Mouse (Mus musculus) liver, embryonic 11.5 days (tissue): ENCODE data around the gene Adamts16. TPM values are rescaled to one million over a fixed set of nuclear protein-coding genes. Genes with fewer than 3 reads are reported as not detected.
"Not testable (repeated sequence)": the region's sequence is repeated elsewhere in the genome, so short reads cannot be mapped to it uniquely, and the experiment has no call there.

Source experiments
- ATAC-seq: fragments of 200-750 bp; cut with Nextera tagmentation; replicated peaks from 2 replicates; pipeline ENCODE4 v1.8.0; 2017; ENCODE audit warnings: moderate number of reproducible peaks, mild to moderate bottlenecking, moderate TSS enrichment, moderate library complexity; ENCODE audit not compliant: low FRiP score
- DNase-seq: peaks from one replicate; pipeline ENCODE4 v3.0.0-alpha.2; 2017; ENCODE audit warnings: low spot score
- H3K27ac ChIP-seq: fragments of 300-500 bp; sonication (generic); 2 replicates; pipeline ENCODE4 v1.5.1; 2014; ENCODE audit warnings: mild to moderate bottlenecking, low read depth, low read length, control low read depth
- H3K27me3 ChIP-seq: fragments of 300-500 bp; sonication (generic); replicated peaks from 2 replicates; pipeline ENCODE4 v1.6.1; 2014; ENCODE audit warnings: low read length, mixed read lengths; ENCODE audit not compliant: control insufficient read depth, insufficient read depth
- H3K36me3 ChIP-seq: fragments of 300-500 bp; sonication (generic); 2 replicates; pipeline ENCODE4 v1.6.1; 2014; ENCODE audit warnings: mild to moderate bottlenecking, low read length, moderate library complexity, mixed read lengths; ENCODE audit not compliant: control insufficient read depth, insufficient read depth
- H3K4me1 ChIP-seq: fragments of 300-500 bp; sonication (generic); replicated peaks from 2 replicates; pipeline ENCODE4 v1.6.1; 2014; ENCODE audit warnings: low read length, mixed read lengths; ENCODE audit not compliant: control insufficient read depth, insufficient read depth
- H3K4me2 ChIP-seq: fragments of 300-500 bp; sonication (generic); 2 replicates; pipeline ENCODE4 v1.6.1; 2014; ENCODE audit warnings: mild to moderate bottlenecking, control low read depth, moderate library complexity
- H3K4me3 ChIP-seq: fragments of 300-500 bp; sonication (generic); 2 replicates; pipeline ENCODE4 v1.5.1; 2014; ENCODE audit warnings: low read depth, low read length, control low read depth
- H3K9ac ChIP-seq: fragments of 300-500 bp; sonication (generic); 2 replicates; pipeline ENCODE4 v1.6.1; 2014; ENCODE audit warnings: low read depth, low read length, control low read depth
- H3K9me3 ChIP-seq: fragments of 300-500 bp; sonication (generic); 2 replicates; pipeline ENCODE4 v1.6.1; 2016; ENCODE audit warnings: low read length, inconsistent platforms, mixed read lengths; ENCODE audit not compliant: control insufficient read depth
- WGBS: fragments of 180-500 bp; shearing (Covaris S2); extraction: QIAGEN DNeasy Blood & Tissue Kit; methylation state at CpG from one replicate; pipeline ENCODE4 v1.1.7; 2014; 5-methylcytosine and 5-hydroxymethylcytosine counted together
- polyA plus RNA-seq: library from polyadenylated mRNA; unstranded; fragments of >200 nt; fragmentation: Nextera tagmentation; extraction: Ambion mirVana; gene quantifications from 2 replicates; pipeline ENCODE4 v1.2.1, GENCODE M21; 2014

The Adamts16 gene
- polyA plus RNA-seq, 1 experiment from 2014 or later: 0.19 TPM

- Histone ChIP-seq H3K36me3 (no peaks in the 10 kb centered on the region), H3K27me3 (no peaks in the 10 kb centered on the region), H3K4me3 (no peak overlapping the region), H3K9me3 (no peaks in the 10 kb centered on the region), H3K4me2 (no peak overlapping the region), H3K9ac (no peak overlapping the region), H3K4me1 (no peaks in the 10 kb centered on the region), H3K27ac (no peak overlapping the region)
- DNase-seq (no peak), ATAC-seq (no peak)
Observed at GRCm38 (mm10) chr13:70874741-70875140, 33.1 kb upstream of the Adamts16 start.

DNA sequence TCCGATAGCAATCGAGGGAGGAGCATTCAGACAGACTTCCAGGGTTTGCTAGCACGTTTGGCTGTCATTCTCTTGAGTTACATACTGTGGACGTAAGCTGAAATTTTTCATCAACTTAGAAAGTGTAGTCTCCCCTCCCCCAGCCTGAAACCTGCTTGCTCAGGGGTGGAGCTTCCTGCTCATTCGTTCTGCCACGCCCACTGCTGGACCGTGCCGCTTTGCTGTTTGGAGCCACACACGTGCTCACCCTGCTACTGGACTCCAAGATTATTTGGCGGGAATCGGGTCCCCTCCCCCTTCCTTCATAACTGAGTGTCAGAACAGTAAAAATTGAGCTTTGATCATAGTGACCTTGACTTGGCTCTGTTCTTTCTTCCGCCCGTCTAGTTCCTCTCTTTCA, 32.2 kb upstream of the Adamts16 start:
- H3K4me1 ChIP-seq, DNase-seq, H3K4me3 ChIP-seq, ATAC-seq, H3K27me3 ChIP-seq, H3K36me3 ChIP-seq, H3K4me2 ChIP-seq, H3K27ac ChIP-seq, H3K9me3 ChIP-seq, H3K9ac ChIP-seq: not testable (repeated sequence)
- WGBS: 73% methylated on average over 13 of the region's 13 CpGs

DNA sequence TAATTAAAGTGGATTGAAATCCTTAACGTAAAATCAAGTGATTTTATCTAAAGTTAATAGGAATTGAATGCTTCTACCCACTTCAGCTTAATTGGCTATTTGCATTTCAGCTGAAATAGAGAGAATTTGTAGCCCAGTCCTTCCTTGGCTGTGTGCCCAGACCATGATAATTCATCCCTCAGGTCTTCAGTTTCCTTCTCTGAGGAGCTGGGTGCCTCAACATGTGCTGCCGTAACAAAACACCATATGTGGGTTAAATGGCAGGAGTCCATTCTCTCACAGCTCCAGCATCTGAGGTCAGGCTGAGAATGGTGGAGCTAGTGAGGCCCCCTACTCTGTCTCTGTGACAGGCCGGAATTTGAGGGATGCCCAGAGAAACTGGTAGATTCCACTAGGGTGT, 29.4 kb upstream of the Adamts16 start:
- no peaks in the 10 kb centered on the region for H3K36me3 ChIP-seq

DNA sequence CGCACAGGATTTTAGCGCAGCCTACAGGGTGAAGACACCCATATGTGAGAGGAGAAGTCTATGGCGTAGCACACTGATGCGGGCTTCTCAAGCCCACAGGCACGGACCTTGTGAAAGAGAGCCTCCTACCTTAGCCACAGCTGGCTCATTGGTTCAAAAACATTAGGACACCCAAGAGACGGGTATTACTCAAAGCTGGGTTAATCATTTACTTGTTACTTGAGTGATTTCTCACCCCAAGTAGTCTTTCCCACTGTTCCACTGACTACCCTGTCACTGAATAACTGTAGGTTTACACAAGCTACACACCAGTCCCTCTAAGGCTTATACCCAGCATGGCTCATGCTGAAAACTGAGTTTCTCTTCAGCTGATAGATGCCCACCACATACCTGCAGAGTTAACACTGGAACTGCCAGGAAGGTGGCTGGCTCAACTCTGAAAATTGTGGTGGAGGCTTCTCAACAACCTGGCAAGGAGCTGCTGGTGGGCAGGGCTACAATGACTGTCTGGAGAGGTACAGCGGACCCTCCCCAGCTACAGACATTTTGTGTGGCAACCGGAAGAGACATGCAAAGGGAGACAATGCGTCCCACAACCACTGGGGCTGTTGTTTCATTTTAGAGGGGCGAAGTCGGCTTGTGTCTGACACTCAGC, 25.5 kb upstream of the Adamts16 start:
- Histone ChIP-seq H3K27ac (no peak overlapping the region), H3K4me3 (no peak overlapping the region), H3K27me3 (no peaks in the 10 kb centered on the region), H3K36me3 (no peaks in the 10 kb centered on the region), H3K9ac (no peak overlapping the region), H3K4me2 (no peak overlapping the region), H3K4me1 (no peaks in the 10 kb centered on the region), H3K9me3 (no peaks in the 10 kb centered on the region)
- ATAC-seq (peak; percentile 45), DNase-seq (no peak)
- 89% methylated on average over 11 of the region's 11 CpGs for WGBS

More for the DNA sequence above, 29.4 kb upstream of the Adamts16 start:
- Histone ChIP-seq H3K9ac (no peak overlapping the region), H3K4me1 (no peaks in the 10 kb centered on the region), H3K27ac (no peak overlapping the region), H3K4me2 (no peak overlapping the region), H3K27me3 (no peaks in the 10 kb centered on the region), H3K4me3 (no peak overlapping the region), H3K9me3 (no peaks in the 10 kb centered on the region)
- ATAC-seq (no peak), DNase-seq (no peak)
- WGBS: 78% methylated on average over 3 of the region's 3 CpGs

GRCm38 (mm10) chr13:70865867-70866266, 24.3 kb upstream of the Adamts16 start:
- Histone ChIP-seq H3K4me1 (no peaks in the 10 kb centered on the region), H3K27me3 (no peaks in the 10 kb centered on the region), H3K4me2 (no peak overlapping the region), H3K9me3 (no peaks in the 10 kb centered on the region), H3K36me3 (no peaks in the 10 kb centered on the region), H3K9ac (no peak overlapping the region), H3K4me3 (no peak overlapping the region), H3K27ac (no peak overlapping the region)
- no peak for ATAC-seq
- 81% methylated on average over 5 of the region's 5 CpGs for WGBS
- DNase-seq: no peak

- Histone ChIP-seq H3K9ac (no peak overlapping the region), H3K4me3 (no peak overlapping the region), H3K4me2 (no peak overlapping the region), H3K9me3 (no peaks in the 10 kb centered on the region), H3K27ac (no peak overlapping the region), H3K27me3 (no peaks in the 10 kb centered on the region), H3K4me1 (no peaks in the 10 kb centered on the region), H3K36me3 (no peaks in the 10 kb centered on the region)
- DNase-seq: no peak
- 60% methylated on average over 7 of the region's 8 CpGs for WGBS
- no peak for ATAC-seq
Observed at GRCm38 (mm10) chr13:70862162-70862908, 20.7 kb upstream of the Adamts16 start.

- Histone ChIP-seq H3K9me3 (no peaks in the 10 kb centered on the region), H3K9ac (no peak overlapping the region), H3K4me1 (no peaks in the 10 kb centered on the region), H3K27me3 (no peaks in the 10 kb centered on the region), H3K27ac (no peak overlapping the region), H3K4me2 (no peak overlapping the region), H3K4me3 (no peak overlapping the region), H3K36me3 (no peaks in the 10 kb centered on the region)
- ATAC-seq (no peak), DNase-seq (no peak)
Observed at GRCm38 (mm10) chr13:70853601-70854000, 12.0 kb upstream of the Adamts16 start.

- Histone ChIP-seq H3K27ac (no peak overlapping the region), H3K4me3 (no peak overlapping the region), H3K36me3 (no peaks in the 10 kb centered on the region), H3K9me3 (no peaks in the 10 kb centered on the region), H3K4me2 (no peak overlapping the region), H3K4me1 (no peaks in the 10 kb centered on the region), H3K27me3 (peaks cover 11% of the 10 kb centered on the region), H3K9ac (no peak overlapping the region)
- 40% methylated on average over 2 of the region's 2 CpGs for WGBS
- ATAC-seq: no peak
- no peak for DNase-seq
Observed at GRCm38 (mm10) chr13:70846933-70847332, 5.3 kb upstream of the Adamts16 start.

- peaks cover 25% of the 10 kb centered on the region for H3K27me3 ChIP-seq
- ATAC-seq: no peak
- no peak overlapping the region for H3K27ac ChIP-seq
- DNase-seq: no peak
- H3K36me3 ChIP-seq: no peaks in the 10 kb centered on the region
- no peaks in the 10 kb centered on the region for H3K9me3 ChIP-seq
- no peak overlapping the region for H3K4me2 ChIP-seq
- no peak overlapping the region for H3K4me3 ChIP-seq
- WGBS: 84% methylated on average over 7 of the region's 7 CpGs
- no peaks in the 10 kb centered on the region; the same call in 1 of the 2 replicates for H3K4me1 ChIP-seq
- H3K9ac ChIP-seq: no peak overlapping the region
Observed at GRCm38 (mm10) chr13:70845526-70845925, 3.9 kb upstream of the Adamts16 start.
